Mouse (Mus musculus): ENCODE measurements around the gene Cldn10.

GRCm38 (mm10) chr14:118749068-118749467 is 38.6 kb upstream of the Cldn10 start:
- TF ChIP-seq GATA1 (IDR thresholded peaks at IDR 0.05; ENCODE audit: low read length) (no peak), TAL1 (IDR thresholded peaks at IDR 0.05; ENCODE audit: low read length) (no peak)

Measured in erythroblast, embryonic 14.5 days (primary cell).